Mouse (Mus musculus) small intestine, adult 2 months (tissue): Measurements from ENCODE around the gene Lrfn2. TPM values are rescaled to one million over a fixed set of nuclear protein-coding genes. Genes with fewer than 3 reads are reported as not detected.

Experiments
- H3K27ac ChIP-seq: fragments of 200-500 bp; 2 replicates; pipeline ENCODE4 v1.5.1; 2012; ENCODE audit warnings: low read depth, low read length, control low read depth, inconsistent platforms; ENCODE audit not compliant: insufficient read depth
- H3K27me3 ChIP-seq: fragments of 200-500 bp; 2 replicates; pipeline ENCODE4 v1.6.1; 2012; ENCODE audit warnings: mild to moderate bottlenecking, moderate library complexity, low read length, inconsistent platforms; ENCODE audit not compliant: control insufficient read depth, insufficient read depth
- H3K36me3 ChIP-seq: fragments of 200-500 bp; 2 replicates; pipeline ENCODE4 v1.6.1; 2012; ENCODE audit warnings: mild to moderate bottlenecking, low read length, control low read depth, inconsistent platforms; ENCODE audit not compliant: control insufficient read depth, insufficient read depth
- H3K4me1 ChIP-seq: fragments of 200-500 bp; 2 replicates; pipeline ENCODE4 v1.6.1; 2012; ENCODE audit warnings: low read length, inconsistent platforms, mixed read lengths; ENCODE audit not compliant: control insufficient read depth, insufficient read depth, insufficient read length
- H3K4me3 ChIP-seq: fragments of 200-500 bp; 2 replicates; pipeline ENCODE4 v1.5.1; 2012; ENCODE audit warnings: low read depth, mild to moderate bottlenecking, control low read depth, inconsistent platforms, low read length, moderate library complexity
- CTCF ChIP-seq: fragments of 200-500 bp; IDR thresholded peaks from 2 replicates; pipeline ENCODE4 v1.5.1; 2012; ENCODE audit warnings: low read depth, mild to moderate bottlenecking, control low read depth, inconsistent platforms, low read length, moderate library complexity, mixed read lengths; ENCODE audit not compliant: insufficient replicate concordance, insufficient read length; ENCODE audit errors: extremely low read depth
- POLR2A ChIP-seq: fragments of 200-500 bp; IDR thresholded peaks from 2 replicates; pipeline ENCODE4 v1.6.1; 2012; ENCODE audit warnings: low read depth, mild to moderate bottlenecking, control low read depth, inconsistent platforms, low read length, moderate library complexity
- WGBS: fragments of 180-500 bp; shearing (Covaris S2); methylation state at CpG from one replicate; pipeline ENCODE4 v1.1.7; 2018; 5-methylcytosine and 5-hydroxymethylcytosine counted together
- polyA plus RNA-seq: library from polyadenylated mRNA; depleted of rRNA; stranded (reverse); fragments of >200 nt; gene quantifications from 2 replicates; pipeline ENCODE4 v1.2.3, GENCODE M21; 2012

The Lrfn2 gene
- polyA plus RNA-seq, 1 experiment: 0.10 TPM

DNA sequence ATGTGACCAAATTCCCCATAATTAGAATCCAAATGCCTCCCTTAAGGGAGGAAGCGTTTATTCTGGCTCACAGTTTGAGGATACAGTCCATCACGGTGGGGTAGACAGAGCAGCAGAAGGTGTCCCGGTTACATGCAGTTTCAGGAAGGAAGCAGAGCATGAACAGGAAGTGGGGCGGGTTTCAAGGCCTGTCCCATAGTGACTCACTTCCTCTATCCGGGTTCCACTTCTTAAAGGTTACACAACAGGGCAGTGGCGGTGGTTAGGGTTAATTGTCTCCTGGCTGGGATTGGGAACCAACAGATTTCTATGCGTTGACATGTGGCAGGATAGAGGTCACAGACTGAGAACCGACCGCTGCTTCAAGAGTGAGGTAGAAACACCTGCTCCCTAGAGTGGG is 31.6 kb downstream of the Lrfn2 start:
- Histone ChIP-seq H3K27me3 (no peaks in the 10 kb centered on the region), H3K4me3 (no peak overlapping the region), H3K36me3 (no peaks in the 10 kb centered on the region), H3K4me1 (peaks cover 3% of the 10 kb centered on the region; the same call in 1 of the 2 replicates), H3K27ac (no peak overlapping the region)
- no peak for TF ChIP-seq POLR2A
- no peak for TF ChIP-seq CTCF
- WGBS: 72% methylated on average over 9 of the region's 9 CpGs

- H3K4me1 ChIP-seq: no peaks in the 10 kb centered on the region
These were observed 36.1 kb downstream of the Lrfn2 start for GRCm38 (mm10) chr17:48968304-48968703.

GRCm38 (mm10) chr17:48971296-48971695 is 39.1 kb downstream of the Lrfn2 start:
- Histone ChIP-seq H3K4me3 (no peak overlapping the region), H3K27me3 (no peaks in the 10 kb centered on the region), H3K36me3 (no peaks in the 10 kb centered on the region), H3K27ac (no peak overlapping the region), H3K4me1 (no peaks in the 10 kb centered on the region)
- WGBS: 28% methylated on average over 10 of the region's 10 CpGs
- no peak for TF ChIP-seq CTCF
- TF ChIP-seq POLR2A: no peak

More at GRCm38 (mm10) chr17:48968304-48968703, 36.1 kb downstream of the Lrfn2 start:
- 77% methylated on average over 13 of the region's 13 CpGs for WGBS
- Histone ChIP-seq H3K4me3 (no peak overlapping the region), H3K27ac (no peak overlapping the region), H3K27me3 (no peaks in the 10 kb centered on the region), H3K36me3 (no peaks in the 10 kb centered on the region)
- TF ChIP-seq CTCF (no peak), POLR2A (no peak)

DNA sequence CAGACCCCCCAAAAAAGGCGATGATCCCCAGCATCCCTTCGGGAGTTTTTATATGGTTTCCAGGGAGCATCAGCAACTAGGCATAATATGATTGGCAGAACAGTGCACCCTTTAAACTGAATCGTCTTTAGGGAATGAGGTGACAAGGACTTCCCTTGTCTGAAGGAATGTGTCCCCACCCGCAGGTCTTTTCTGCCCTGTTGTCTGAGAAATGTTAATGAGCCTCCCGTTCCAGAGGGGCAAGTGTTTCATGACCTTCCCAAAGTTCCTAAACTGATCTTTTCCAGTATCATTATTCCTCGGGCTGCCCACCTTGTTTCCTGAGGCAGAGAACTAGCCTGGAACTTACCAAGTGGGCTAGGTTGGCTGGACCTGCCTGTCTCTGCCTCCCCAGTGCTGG is 40.7 kb downstream of the Lrfn2 start:
- WGBS: 59% methylated on average over 6 of the region's 6 CpGs
- H3K27ac ChIP-seq: no peak overlapping the region
- H3K4me1 ChIP-seq: no peaks in the 10 kb centered on the region
- TF ChIP-seq POLR2A: no peak
- TF ChIP-seq CTCF: no peak
- no peak overlapping the region for H3K4me3 ChIP-seq
- no peaks in the 10 kb centered on the region for H3K36me3 ChIP-seq
- no peaks in the 10 kb centered on the region for H3K27me3 ChIP-seq

GRCm38 (mm10) chr17:48973394-48973793 is 41.2 kb downstream of the Lrfn2 start:
- TF ChIP-seq POLR2A (no peak), CTCF (no peak)
- H3K4me3 ChIP-seq: no peak overlapping the region
- WGBS: 55% methylated on average over 3 of the region's 3 CpGs

DNA sequence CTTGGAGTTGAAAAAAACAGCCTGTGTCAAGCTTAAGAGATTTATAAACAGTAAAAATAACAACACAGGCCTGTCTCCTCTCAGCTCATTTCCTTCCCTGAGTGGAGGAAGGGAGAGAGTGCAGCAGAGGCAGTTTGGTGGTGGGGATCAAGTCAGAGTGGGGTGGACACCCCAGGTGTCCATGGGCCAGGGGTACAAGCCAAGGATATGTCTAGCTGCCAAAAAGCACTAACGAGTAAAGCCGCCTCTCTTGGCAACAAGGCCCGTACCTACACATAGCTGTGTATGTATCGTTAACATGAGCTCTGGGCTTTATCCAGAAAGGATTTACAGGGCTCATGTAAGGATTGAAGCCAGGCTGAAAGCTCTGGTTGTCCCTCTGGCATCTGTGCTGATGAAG is 42.9 kb downstream of the Lrfn2 start:
- H3K36me3 ChIP-seq: no peaks in the 10 kb centered on the region
- no peaks in the 10 kb centered on the region for H3K4me1 ChIP-seq
- WGBS: 77% methylated on average over 4 of the region's 4 CpGs
- no peak overlapping the region for H3K27ac ChIP-seq
- H3K4me3 ChIP-seq: no peak overlapping the region
- H3K27me3 ChIP-seq: no peaks in the 10 kb centered on the region
- no peak for TF ChIP-seq POLR2A
- no peak for TF ChIP-seq CTCF

More at GRCm38 (mm10) chr17:48973394-48973793, 41.2 kb downstream of the Lrfn2 start:
- no peaks in the 10 kb centered on the region for H3K4me1 ChIP-seq
- no peak overlapping the region for H3K27ac ChIP-seq
- no peaks in the 10 kb centered on the region for H3K36me3 ChIP-seq
- H3K27me3 ChIP-seq: no peaks in the 10 kb centered on the region

DNA sequence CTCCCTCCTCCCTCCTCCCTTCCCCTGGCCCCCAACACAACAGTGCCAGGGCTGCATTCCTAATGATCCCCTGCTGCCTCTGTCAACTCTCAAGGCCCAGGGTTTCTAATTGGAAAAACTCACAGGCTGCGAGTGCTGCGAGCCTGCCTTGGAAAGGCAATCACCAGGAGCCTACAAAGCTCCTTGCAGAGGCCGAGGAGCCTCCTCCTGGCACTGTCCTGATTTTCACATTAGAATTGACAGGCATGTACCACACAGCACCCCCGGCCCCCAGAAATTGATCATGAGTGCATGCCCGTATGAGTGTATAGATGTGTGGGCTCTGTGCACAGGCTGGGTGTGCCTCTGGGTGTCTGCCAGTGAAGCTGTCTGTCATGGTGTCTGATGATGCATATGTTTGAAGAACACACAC is 44.4 kb downstream of the Lrfn2 start:
- Histone ChIP-seq H3K27ac (no peak overlapping the region), H3K36me3 (no peaks in the 10 kb centered on the region), H3K27me3 (no peaks in the 10 kb centered on the region), H3K4me1 (no peaks in the 10 kb centered on the region), H3K4me3 (no peak overlapping the region)
- TF ChIP-seq POLR2A (no peak), CTCF (no peak)
- 67% methylated on average over 5 of the region's 5 CpGs for WGBS
